Mouse (Mus musculus) bone marrow macrophage, adult 2 months (primary cell): ENCODE results near the gene Pcyt2.

Experiments used
- CTCF ChIP-seq: IDR thresholded peaks from 2 replicates; pipeline ENCODE4 v1.5.1; 2012; ENCODE audit warnings: low read depth, mild to moderate bottlenecking, low read length, moderate library complexity
- POLR2A ChIP-seq: IDR thresholded peaks from 2 replicates; pipeline ENCODE4 v1.6.1; 2012; ENCODE audit warnings: mild to moderate bottlenecking, low read depth, low read length, borderline replicate concordance

DNA sequence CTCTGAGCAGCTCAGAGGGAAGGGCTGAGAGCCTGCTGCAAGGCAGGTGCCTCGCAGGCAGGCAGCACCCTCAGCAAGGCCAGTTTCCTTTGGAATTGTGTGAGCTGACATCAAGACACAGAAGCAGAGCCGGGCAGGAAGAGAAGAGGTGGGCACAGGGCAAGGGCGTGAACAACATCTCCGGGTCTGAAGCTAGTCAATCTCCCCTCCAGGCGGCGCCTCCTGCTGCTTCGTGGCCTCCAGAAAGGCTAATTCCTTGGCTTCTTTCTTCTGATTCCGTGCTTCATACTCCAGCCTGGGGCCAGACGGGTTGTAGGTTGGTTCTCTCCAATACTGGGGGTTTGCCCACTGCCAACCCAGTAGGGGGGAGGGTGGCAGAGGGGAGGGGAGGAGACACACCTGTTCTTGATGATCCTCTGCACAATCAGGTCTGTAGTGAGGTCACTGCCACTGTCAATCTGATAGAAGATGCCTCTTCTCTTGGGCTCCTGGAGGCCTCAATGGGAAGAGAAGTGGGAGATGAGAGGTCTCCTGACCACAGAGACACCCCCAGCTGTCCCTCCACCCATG, 7.2 kb downstream of the Pcyt2 start:
- TF ChIP-seq CTCF (no peak), POLR2A (no peak)
